Mouse (Mus musculus) G1E (cell line): ENCODE results near the gene Nme3. TPM values are rescaled to one million over a fixed set of nuclear protein-coding genes. Genes with fewer than 3 reads are reported as not detected.

ENCODE experiments used
- ATAC-seq: 2 replicates; pipeline ENCODE4 v1.8.0; 2016; ENCODE audit warnings: mild to moderate bottlenecking; ENCODE audit not compliant: insufficient number of reproducible peaks, poor library complexity, low FRiP score, severe bottlenecking; ENCODE audit errors: extremely low read depth
- DNase-seq: peaks from one replicate; pipeline ENCODE4 v3.0.0; 2012; ENCODE audit warnings: low spot score
- H3K27me3 ChIP-seq: 2 replicates; pipeline ENCODE4 v1.6.1; 2012; ENCODE audit warnings: mild to moderate bottlenecking, low read length, inconsistent platforms; ENCODE audit not compliant: insufficient read depth
- H3K36me3 ChIP-seq: replicated peaks from 2 replicates; pipeline ENCODE3; 2012; ENCODE audit warnings: mild to moderate bottlenecking, inconsistent platforms
- H3K4me1 ChIP-seq: 2 replicates; pipeline ENCODE4 v1.6.1; 2012; ENCODE audit warnings: low read depth, low read length, inconsistent platforms, mixed read lengths; ENCODE audit not compliant: insufficient read depth
- H3K4me3 ChIP-seq: 2 replicates; pipeline ENCODE4 v1.5.1; 2012; ENCODE audit warnings: low read depth, mild to moderate bottlenecking, inconsistent platforms, low read length, moderate library complexity, mixed read lengths
- H3K9me3 ChIP-seq: replicated peaks from 2 replicates; pipeline ENCODE4 v1.6.1; 2012; ENCODE audit warnings: inconsistent platforms
- CTCF ChIP-seq: IDR thresholded peaks from 2 replicates; pipeline ENCODE4 v1.5.1; 2012; ENCODE audit warnings: low read depth, low read length, inconsistent platforms, mixed read lengths
- GATA1 ChIP-seq: IDR thresholded peaks from 2 replicates; pipeline ENCODE4 v1.6.1; 2012; ENCODE audit warnings: borderline replicate concordance, low read length, inconsistent platforms, mixed read lengths
- GATA2 ChIP-seq: IDR thresholded peaks from 2 replicates; pipeline ENCODE4 v1.6.1; 2012; ENCODE audit warnings: low read depth, low read length, inconsistent platforms, borderline replicate concordance
- POLR2AphosphoS5 ChIP-seq: IDR thresholded peaks from 2 replicates; pipeline ENCODE4 v1.6.1; 2012; ENCODE audit warnings: low read depth, low read length, inconsistent platforms; ENCODE audit not compliant: insufficient replicate concordance
- TAL1 ChIP-seq: conservative IDR thresholded peaks from 2 replicates; pipeline ENCODE4 v1.6.1; 2012; ENCODE audit warnings: low read depth, low read length, inconsistent platforms, mixed read lengths
- polyA plus RNA-seq: library from polyadenylated mRNA; stranded (reverse); fragments of >175 nt; gene quantifications from 2 replicates; pipeline ENCODE4 v1.2.3, GENCODE M21; 2012
- total RNA-seq, 2 experiments: library from RNA; stranded (forward) in 1 of 2; stranded (reverse) in 1 of 2; fragments of 200-1000 nt in 1 of 2; fragments of >200 nt in 1 of 2; fragmentation: Nextera tagmentation in 1 of 2; gene quantifications; 2 replicates each; pipeline ENCODE4 v1.2.3; 2014 to 2017

The Nme3 gene
- total and polyA plus RNA-seq, 3 experiments, result 5.6 to 29.0 (median 26.8) TPM

DNA sequence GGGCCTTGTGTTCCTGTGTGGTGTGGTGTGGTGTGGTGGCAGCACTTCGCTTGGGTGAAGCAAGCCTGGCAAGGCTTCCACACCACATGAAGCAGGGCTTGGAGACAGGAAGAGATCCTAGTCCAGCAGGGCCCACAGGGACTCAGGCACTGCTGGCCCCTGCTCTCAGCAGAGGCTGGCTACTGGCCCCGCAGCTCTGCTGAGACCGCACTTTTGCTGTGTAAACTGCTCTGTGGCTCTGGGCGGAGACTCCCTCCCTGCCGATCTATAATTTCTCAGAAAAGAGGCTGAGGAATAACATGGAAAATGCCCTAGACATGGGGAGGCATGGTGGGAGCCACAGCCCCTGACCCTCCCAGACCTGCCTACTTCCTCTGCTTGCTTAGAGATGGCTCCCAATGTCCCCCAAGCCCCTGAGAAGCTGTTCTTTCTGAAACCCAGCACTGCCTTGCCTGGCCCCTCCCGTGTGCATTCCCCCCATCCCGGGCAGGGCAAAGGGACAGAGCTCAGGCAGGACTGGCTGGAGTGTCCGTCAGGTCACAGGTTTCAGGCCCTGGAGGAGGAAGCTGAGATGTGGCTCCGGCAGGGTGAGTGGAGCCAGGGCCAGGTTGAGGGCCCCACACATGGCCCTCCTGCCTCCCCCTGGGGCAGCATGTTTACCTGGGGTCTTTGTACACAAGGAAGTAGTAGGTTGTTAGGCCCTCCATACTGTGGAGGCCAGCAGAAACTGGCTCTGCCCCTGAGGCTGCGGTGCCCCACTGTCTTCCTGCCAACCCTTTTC, 18.8 kb upstream of the Nme3 start:
- H3K4me1 ChIP-seq, result peaks cover 24% of the 10 kb centered on the region
- peaks cover 18% of the 10 kb centered on the region; the same call in 1 of the 2 replicates for H3K27me3 ChIP-seq
- H3K4me3 ChIP-seq, result no peak overlapping the region; the same call in 1 of the 2 replicates
- H3K36me3 ChIP-seq, result peaks cover 29% of the 10 kb centered on the region
- TF ChIP-seq GATA2 (no peak), CTCF (no peak), POLR2AphosphoS5 (no peak), TAL1 (no peak), GATA1 (no peak)
- no peaks in the 10 kb centered on the region for H3K9me3 ChIP-seq
- no peak for DNase-seq
- ATAC-seq, result no peak

GRCm38 (mm10) chr17:24878117-24878397, 18.2 kb upstream of the Nme3 start:
- peaks cover 18% of the 10 kb centered on the region; the same call in 1 of the 2 replicates for H3K27me3 ChIP-seq
- H3K9me3 ChIP-seq, result no peaks in the 10 kb centered on the region
- no peak for ATAC-seq
- no peak overlapping the region; the same call in 1 of the 2 replicates for H3K4me3 ChIP-seq
- no peak for DNase-seq
- TF ChIP-seq GATA2 (no peak), TAL1 (no peak)
- peaks cover 29% of the 10 kb centered on the region for H3K4me1 ChIP-seq
- H3K36me3 ChIP-seq, result peaks cover 35% of the 10 kb centered on the region

GRCm38 (mm10) chr17:24878531-24878930, 17.8 kb upstream of the Nme3 start:
- ATAC-seq (no peak), DNase-seq (no peak)

DNA sequence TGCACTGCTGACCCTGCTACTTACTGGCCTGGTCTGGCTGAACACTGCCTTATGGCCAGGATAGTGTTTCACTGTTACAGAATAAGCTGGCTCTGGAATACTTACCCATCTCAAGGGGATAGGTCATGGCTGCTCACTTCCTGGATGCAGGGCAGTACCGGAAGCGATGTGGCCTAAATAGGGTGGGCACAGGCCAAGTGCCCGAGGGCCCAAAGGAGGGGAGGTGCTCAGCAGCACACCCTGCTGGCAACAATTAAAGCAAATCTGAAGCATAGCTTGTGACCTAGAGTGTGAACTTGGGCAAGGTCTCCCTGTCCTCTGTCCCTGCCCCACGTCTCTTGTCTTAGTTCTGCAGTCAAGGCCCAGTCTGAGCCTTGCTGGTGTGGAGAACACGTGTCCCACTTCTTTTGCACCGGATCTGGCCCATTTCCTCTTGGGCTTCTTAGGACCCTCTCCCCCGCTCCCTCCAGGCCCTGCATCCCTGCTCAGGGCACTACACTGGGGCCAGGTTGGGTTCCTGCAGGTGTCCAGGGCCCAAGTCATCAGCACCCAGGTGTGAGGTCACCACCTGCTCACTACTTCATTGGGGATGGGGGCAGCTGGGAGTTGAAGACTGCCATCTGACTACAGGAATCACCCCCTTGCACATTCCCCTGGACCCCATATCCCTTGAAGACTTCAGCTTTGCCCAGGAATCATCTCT, 14.4 kb upstream of the Nme3 start:
- peaks cover 9% of the 10 kb centered on the region; the same call in 1 of the 2 replicates for H3K27me3 ChIP-seq
- peaks cover 56% of the 10 kb centered on the region for H3K4me1 ChIP-seq
- H3K4me3 ChIP-seq, result no peak overlapping the region
- DNase-seq, result no peak
- TF ChIP-seq CTCF, result peak; percentile 66
- TF ChIP-seq GATA2, result no peak
- H3K9me3 ChIP-seq, result no peaks in the 10 kb centered on the region
- H3K36me3 ChIP-seq, result peaks cover 60% of the 10 kb centered on the region
- no peak for ATAC-seq

More at GRCm38 (mm10) chr17:24878531-24878930, 17.8 kb upstream of the Nme3 start:
- Histone ChIP-seq H3K9me3 (no peaks in the 10 kb centered on the region), H3K4me3 (no peak overlapping the region), H3K36me3 (peaks cover 39% of the 10 kb centered on the region), H3K4me1 (peaks cover 34% of the 10 kb centered on the region), H3K27me3 (peaks cover 18% of the 10 kb centered on the region; the same call in 1 of the 2 replicates)
- TF ChIP-seq TAL1, result no peak
- no peak for TF ChIP-seq GATA1
- no peak for TF ChIP-seq POLR2AphosphoS5
- TF ChIP-seq CTCF, result no peak
- no peak for TF ChIP-seq GATA2

- H3K9me3 ChIP-seq, result no peaks in the 10 kb centered on the region
- peaks cover 58% of the 10 kb centered on the region for H3K4me1 ChIP-seq
- ATAC-seq (no peak), DNase-seq (no peak)
- no peaks in the 10 kb centered on the region for H3K27me3 ChIP-seq
- peak overlapping the region; percentile 95; the same call in 1 of the 2 replicates for H3K4me3 ChIP-seq
- TF ChIP-seq CTCF, result no peak
- TF ChIP-seq TAL1, result no peak
- no peak for TF ChIP-seq GATA2
- no peak for TF ChIP-seq GATA1
- no peak for TF ChIP-seq POLR2AphosphoS5
- peaks cover 77% of the 10 kb centered on the region for H3K36me3 ChIP-seq
Measured at GRCm38 (mm10) chr17:24884391-24884790, 11.9 kb upstream of the Nme3 start.

DNA sequence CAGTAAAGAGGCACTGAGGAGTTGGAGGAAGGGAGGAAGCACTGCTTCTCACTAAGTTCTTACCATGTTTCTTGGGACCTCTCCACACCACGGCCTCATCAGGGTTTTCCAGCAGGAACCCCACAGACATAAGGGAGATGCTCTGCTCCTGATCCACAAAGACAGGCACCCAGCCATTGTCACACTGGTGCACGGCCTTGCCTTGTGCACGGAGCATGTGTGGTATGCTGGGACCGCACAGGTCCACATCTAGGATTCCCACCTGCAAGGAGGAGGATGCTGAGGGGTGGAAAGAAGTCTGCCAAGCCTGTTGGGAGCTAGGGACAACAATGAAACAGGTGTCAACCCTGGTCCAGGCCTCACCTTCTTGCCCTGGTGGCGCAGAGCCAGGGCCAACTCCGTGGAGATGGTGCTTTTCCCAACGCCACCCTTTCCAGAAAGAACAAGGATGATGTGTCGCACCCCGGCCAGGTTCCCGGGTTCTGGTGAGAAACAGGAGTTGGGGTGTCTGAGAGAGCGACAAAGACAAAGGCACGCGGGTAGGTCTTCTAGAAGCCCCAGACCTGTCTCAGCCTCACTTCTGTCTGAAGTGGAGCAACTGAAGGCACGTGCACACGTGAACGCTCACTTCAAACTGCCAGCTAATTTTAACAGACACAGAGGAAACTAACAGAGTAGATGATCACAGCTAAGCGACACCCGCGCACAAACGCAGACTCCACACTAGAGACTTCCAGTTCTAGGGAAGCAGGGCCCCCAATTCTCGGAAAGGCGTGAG, 10.8 kb upstream of the Nme3 start:
- DNase-seq (no peak), ATAC-seq (no peak)
- TF ChIP-seq GATA1, result no peak
- TF ChIP-seq GATA2, result no peak
- TF ChIP-seq POLR2AphosphoS5, result no peak
- TF ChIP-seq CTCF, result no peak
- TF ChIP-seq TAL1, result no peak
- Histone ChIP-seq H3K4me3 (peak overlapping the region; percentile 95), H3K27me3 (no peaks in the 10 kb centered on the region), H3K4me1 (peaks cover 69% of the 10 kb centered on the region), H3K36me3 (peaks cover 79% of the 10 kb centered on the region), H3K9me3 (no peaks in the 10 kb centered on the region)
